Mouse (Mus musculus): ENCODE measurements at regions not wholly inside any gene's neighbourhood (a gene's known extent, or its start where the extent isn't known, plus 50 kb on each side); places are given as distances from the start of the nearest gene placed in this dataset.

- no peaks in the 10 kb centered on the region for H3K9me3 ChIP-seq (ENCODE audit: low read length)
- H3K36me3 ChIP-seq (ENCODE audit: insufficient read depth, low read length): no peaks in the 10 kb centered on the region
- TF ChIP-seq NANOG (IDR thresholded peaks at IDR 0.05; ENCODE audit: borderline replicate concordance, low read length) (no peak), CTCF (conservative IDR thresholded peaks at IDR 0.05; ENCODE audit: low read length) (no peak), POU5F1 (IDR thresholded peaks at IDR 0.05; ENCODE audit: borderline replicate concordance, low read length) (no peak)
- H3K27me3 ChIP-seq (ENCODE audit: insufficient read depth, low read length): no peaks in the 10 kb centered on the region
- no peaks in the 10 kb centered on the region for H3K4me1 ChIP-seq (replicated peaks; ENCODE audit: low read depth, low read length)
- no peak overlapping the region for H3K4me3 ChIP-seq (replicated peaks; ENCODE audit: low read length)
These were observed 911.4 kb upstream of the Adgrl2 start for GRCm38 (mm10) chr3:149901783-149902182.

- TF ChIP-seq CTCF (conservative IDR thresholded peaks at IDR 0.05; ENCODE audit: low read length) (no peak), POU5F1 (IDR thresholded peaks at IDR 0.05; ENCODE audit: borderline replicate concordance, low read length) (no peak), NANOG (IDR thresholded peaks at IDR 0.05; ENCODE audit: borderline replicate concordance, low read length) (no peak)
- no peaks in the 10 kb centered on the region for H3K27me3 ChIP-seq (ENCODE audit: insufficient read depth, low read length)
- H3K36me3 ChIP-seq (ENCODE audit: insufficient read depth, low read length): no peaks in the 10 kb centered on the region
- no peaks in the 10 kb centered on the region for H3K4me1 ChIP-seq (replicated peaks; ENCODE audit: low read depth, low read length)
- H3K9me3 ChIP-seq (ENCODE audit: low read length): no peaks in the 10 kb centered on the region
- H3K4me3 ChIP-seq (replicated peaks; ENCODE audit: low read length): no peak overlapping the region
These were observed 886.2 kb upstream of the Adgrl2 start for GRCm38 (mm10) chr3:149876553-149876952.

GRCm38 (mm10) chr3:149865945-149866344 is 875.6 kb upstream of the Adgrl2 start:
- no peak overlapping the region for H3K4me3 ChIP-seq (replicated peaks; ENCODE audit: low read length)
- no peaks in the 10 kb centered on the region for H3K27me3 ChIP-seq (ENCODE audit: insufficient read depth, low read length)
- H3K36me3 ChIP-seq (ENCODE audit: insufficient read depth, low read length): no peaks in the 10 kb centered on the region
- no peak for TF ChIP-seq POU5F1 (IDR thresholded peaks at IDR 0.05; ENCODE audit: borderline replicate concordance, low read length)
- TF ChIP-seq NANOG (IDR thresholded peaks at IDR 0.05; ENCODE audit: borderline replicate concordance, low read length): no peak
- no peak for TF ChIP-seq CTCF (conservative IDR thresholded peaks at IDR 0.05; ENCODE audit: low read length)
- H3K9me3 ChIP-seq (ENCODE audit: low read length): no peaks in the 10 kb centered on the region
- no peaks in the 10 kb centered on the region for H3K4me1 ChIP-seq (replicated peaks; ENCODE audit: low read depth, low read length)

- Histone ChIP-seq H3K36me3 (ENCODE audit: insufficient read depth, low read length) (no peaks in the 10 kb centered on the region), H3K27me3 (ENCODE audit: insufficient read depth, low read length) (0 out of 2 replicates have a peak, but pooled peaks cover 4% of the 10 kb centered on the region), H3K4me3 (replicated peaks; ENCODE audit: low read length) (no peak overlapping the region), H3K4me1 (replicated peaks; ENCODE audit: low read depth, low read length) (no peaks in the 10 kb centered on the region), H3K9me3 (ENCODE audit: low read length) (no peaks in the 10 kb centered on the region)
- TF ChIP-seq POU5F1 (IDR thresholded peaks at IDR 0.05; ENCODE audit: borderline replicate concordance, low read length) (no peak), CTCF (conservative IDR thresholded peaks at IDR 0.05; ENCODE audit: low read length) (no peak), NANOG (IDR thresholded peaks at IDR 0.05; ENCODE audit: borderline replicate concordance, low read length) (no peak)
These were observed 856.7 kb upstream of the Adgrl2 start for GRCm38 (mm10) chr3:149846941-149847539.

- no peaks in the 10 kb centered on the region for H3K9me3 ChIP-seq (ENCODE audit: low read length)
- H3K27me3 ChIP-seq (ENCODE audit: insufficient read depth, low read length): 0 out of 2 replicates have a peak, but pooled peaks cover 4% of the 10 kb centered on the region
- H3K36me3 ChIP-seq (ENCODE audit: insufficient read depth, low read length): no peaks in the 10 kb centered on the region
- no peak overlapping the region for H3K4me3 ChIP-seq (replicated peaks; ENCODE audit: low read length)
- H3K4me1 ChIP-seq (replicated peaks; ENCODE audit: low read depth, low read length): no peaks in the 10 kb centered on the region
- TF ChIP-seq CTCF (conservative IDR thresholded peaks at IDR 0.05; ENCODE audit: low read length): no peak
- no peak for TF ChIP-seq POU5F1 (IDR thresholded peaks at IDR 0.05; ENCODE audit: borderline replicate concordance, low read length)
- TF ChIP-seq NANOG (IDR thresholded peaks at IDR 0.05; ENCODE audit: borderline replicate concordance, low read length): no peak
These were observed 855.6 kb upstream of the Adgrl2 start for GRCm38 (mm10) chr3:149845826-149846486.

- no peak for TF ChIP-seq NANOG (IDR thresholded peaks at IDR 0.05; ENCODE audit: borderline replicate concordance, low read length)
- TF ChIP-seq POU5F1 (IDR thresholded peaks at IDR 0.05; ENCODE audit: borderline replicate concordance, low read length): no peak
- no peak for TF ChIP-seq CTCF (conservative IDR thresholded peaks at IDR 0.05; ENCODE audit: low read length)
- H3K9me3 ChIP-seq (ENCODE audit: low read length): no peaks in the 10 kb centered on the region
These were observed 854.9 kb upstream of the Adgrl2 start for GRCm38 (mm10) chr3:149845083-149845825.

GRCm38 (mm10) chr3:149837921-149838320 is 847.6 kb upstream of the Adgrl2 start:
- no peaks in the 10 kb centered on the region for H3K27me3 ChIP-seq (ENCODE audit: insufficient read depth, low read length)
- TF ChIP-seq NANOG (IDR thresholded peaks at IDR 0.05; ENCODE audit: borderline replicate concordance, low read length) (no peak), POU5F1 (IDR thresholded peaks at IDR 0.05; ENCODE audit: borderline replicate concordance, low read length) (no peak), CTCF (conservative IDR thresholded peaks at IDR 0.05; ENCODE audit: low read length) (no peak)
- H3K36me3 ChIP-seq (ENCODE audit: insufficient read depth, low read length): no peaks in the 10 kb centered on the region
- no peaks in the 10 kb centered on the region for H3K4me1 ChIP-seq (replicated peaks; ENCODE audit: low read depth, low read length)
- H3K9me3 ChIP-seq (ENCODE audit: low read length): no peaks in the 10 kb centered on the region
- no peak overlapping the region for H3K4me3 ChIP-seq (replicated peaks; ENCODE audit: low read length)

More at GRCm38 (mm10) chr3:149845083-149845825, 854.9 kb upstream of the Adgrl2 start:
- Histone ChIP-seq H3K4me3 (replicated peaks; ENCODE audit: low read length) (no peak overlapping the region), H3K27me3 (ENCODE audit: insufficient read depth, low read length) (0 out of 2 replicates have a peak, but pooled peaks cover 4% of the 10 kb centered on the region), H3K4me1 (replicated peaks; ENCODE audit: low read depth, low read length) (no peaks in the 10 kb centered on the region), H3K36me3 (ENCODE audit: insufficient read depth, low read length) (no peaks in the 10 kb centered on the region)

- Histone ChIP-seq H3K27me3 (ENCODE audit: insufficient read depth, low read length) (no peaks in the 10 kb centered on the region), H3K4me1 (replicated peaks; ENCODE audit: low read depth, low read length) (no peaks in the 10 kb centered on the region), H3K4me3 (replicated peaks; ENCODE audit: low read length) (no peak overlapping the region), H3K9me3 (ENCODE audit: low read length) (no peaks in the 10 kb centered on the region), H3K36me3 (ENCODE audit: insufficient read depth, low read length) (no peaks in the 10 kb centered on the region)
- TF ChIP-seq NANOG (IDR thresholded peaks at IDR 0.05; ENCODE audit: borderline replicate concordance, low read length) (no peak), CTCF (conservative IDR thresholded peaks at IDR 0.05; ENCODE audit: low read length) (no peak), POU5F1 (IDR thresholded peaks at IDR 0.05; ENCODE audit: borderline replicate concordance, low read length) (no peak)
These were observed 846.3 kb upstream of the Adgrl2 start for GRCm38 (mm10) chr3:149836467-149837233.
